Mouse (Mus musculus): Measurements from ENCODE around the gene Gm16253. TPM values are rescaled to one million over a fixed set of nuclear protein-coding genes. Genes with fewer than 3 reads are reported as not detected.

Gene Gm16253
- total RNA-seq, 2 experiments from 2014 or later, result not detected

Other genes starting within 250 kb of the Gm16253 start
- not detected for gene BC107364, start 124.7 kb upstream of the Gm16253 start, total RNA-seq (2021)
- gene Hfe2, start 51.8 kb upstream of the Gm16253 start, total RNA-seq (2021), result 1 to 10 TPM; 1.1 TPM
- gene Txnip, start 19.0 kb upstream of the Gm16253 start, total RNA-seq (2021), result 10 to 100 TPM; 65.2 to 69.2 TPM
- 10 to 100 TPM; 28.0 to 28.1 TPM for gene Polr3gl, start 17.2 kb downstream of the Gm16253 start, total RNA-seq (2021)
- 10 to 100 TPM; 32.3 to 33.0 TPM for gene Ankrd34a, start 19.7 kb downstream of the Gm16253 start, total RNA-seq (2021)
- 10 to 100 TPM; 55.2 to 64.1 TPM for gene Lix1l, start 24.2 kb downstream of the Gm16253 start, total RNA-seq (2021)
- 10 to 100 TPM; 56.5 to 66.6 TPM for gene Rbm8a, start 52.9 kb downstream of the Gm16253 start, total RNA-seq (2021)
- gene Pex11b, start 58.4 kb downstream of the Gm16253 start, total RNA-seq (2021), result 10 to 100 TPM; 43.4 to 44.0 TPM
- gene Gm42957, start 58.5 kb downstream of the Gm16253 start, total RNA-seq (2021), result under 1 TPM; 0.40 to 0.52 TPM
- 1 to 10 TPM; 1.4 to 1.5 TPM for gene Itga10, start 68.6 kb downstream of the Gm16253 start, total RNA-seq (2021)
- gene Ankrd35, start 93.1 kb downstream of the Gm16253 start, total RNA-seq (2021), result 1 to 10 TPM; 6.0 to 7.0 TPM
- gene Pias3, start 119.4 kb downstream of the Gm16253 start, total RNA-seq (2021), result 10 to 100 TPM; 31.9 to 36.0 TPM
- 1 to 10 TPM; 5.3 to 5.4 TPM for gene Nudt17, start 131.6 kb downstream of the Gm16253 start, total RNA-seq (2021)
- 10 to 100 TPM; 27.0 to 28.0 TPM for gene Polr3c, start 150.6 kb downstream of the Gm16253 start, total RNA-seq (2021)
- 10 to 100 TPM; 44.3 to 50.0 TPM for gene Rnf115, start 150.7 kb downstream of the Gm16253 start, total RNA-seq (2021)

All from left cerebral cortex, postnatal 4 days (tissue).